Mouse (Mus musculus) urinary bladder, postnatal 4 days (tissue): ENCODE results near the gene Sept7.
"Not testable (repeated sequence)": the region's sequence is repeated elsewhere in the genome, so short reads cannot be mapped to it uniquely, and the experiment has no call there.

Experiments used
- DNase-seq, 2 experiments: peaks; one replicate each; pipeline ENCODE4 v3.0.0; 2021 to 2022; ENCODE audit warnings: low spot score in 2 of 2

Gene Sept7

GRCm38 (mm10) chr9:25253478-25253824 is 1.2 kb downstream of the Sept7 start:
- DNase-seq: no peak

- no peak for DNase-seq
Observed at GRCm38 (mm10) chr9:25260411-25260810, 8.2 kb downstream of the Sept7 start.

DNA sequence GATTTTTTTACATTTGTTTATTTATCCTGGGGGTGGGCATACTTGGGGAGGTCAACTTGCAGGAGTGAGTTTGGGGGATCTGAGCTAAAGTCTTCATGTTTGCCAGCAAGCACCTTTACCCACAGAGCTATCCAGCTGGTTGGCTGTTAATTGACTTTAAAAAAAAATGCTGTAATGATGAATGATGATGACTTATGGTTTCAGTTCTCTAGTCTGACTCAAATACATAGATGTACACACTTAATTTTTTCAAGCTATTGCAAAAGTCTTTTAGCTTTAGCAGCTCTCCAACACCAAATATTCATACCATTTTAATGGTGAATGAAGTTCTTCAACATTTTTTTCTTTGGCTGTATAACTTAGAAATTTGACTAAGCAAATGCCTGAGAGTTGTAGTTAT is 8.7 kb downstream of the Sept7 start:
- DNase-seq: no peak

DNA sequence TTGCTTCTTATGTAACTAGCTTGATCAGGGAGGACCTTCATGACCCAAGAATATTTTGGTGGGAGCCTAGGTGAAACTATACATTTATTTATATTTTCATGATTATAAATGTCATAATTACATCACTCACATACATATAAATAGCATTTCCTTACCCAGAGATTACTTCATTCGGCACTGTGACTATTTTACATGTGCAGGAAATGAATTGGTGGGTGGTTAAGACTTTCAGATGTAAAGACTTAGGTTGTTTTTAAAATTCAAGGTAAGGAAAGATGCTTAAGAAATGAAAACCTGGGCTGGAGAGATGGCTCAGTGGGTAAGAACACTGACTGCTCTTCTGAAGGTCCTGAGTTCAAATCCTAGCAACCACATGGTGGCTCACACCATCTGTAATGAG is 9.8 kb downstream of the Sept7 start:
- no peak for DNase-seq

DNA sequence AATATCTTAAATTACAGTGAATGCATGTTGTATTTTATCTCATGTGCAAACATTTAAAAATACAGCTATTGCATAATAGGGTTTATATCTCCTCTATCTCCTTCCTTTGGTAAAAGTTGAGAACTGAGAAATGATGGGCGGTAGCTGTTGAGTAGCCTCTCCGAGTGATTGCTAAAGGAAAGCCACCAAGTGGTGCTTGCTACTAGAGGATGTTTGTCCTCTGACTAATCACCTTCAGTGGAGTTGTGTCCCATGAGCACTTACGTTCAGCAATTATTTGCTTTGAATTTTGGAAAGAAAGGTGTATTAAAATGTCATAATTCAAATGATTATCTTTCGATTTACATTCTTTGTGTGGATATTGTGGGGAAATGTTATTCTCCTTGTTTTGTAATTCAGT is 13.6 kb downstream of the Sept7 start:
- no peak for DNase-seq

DNA sequence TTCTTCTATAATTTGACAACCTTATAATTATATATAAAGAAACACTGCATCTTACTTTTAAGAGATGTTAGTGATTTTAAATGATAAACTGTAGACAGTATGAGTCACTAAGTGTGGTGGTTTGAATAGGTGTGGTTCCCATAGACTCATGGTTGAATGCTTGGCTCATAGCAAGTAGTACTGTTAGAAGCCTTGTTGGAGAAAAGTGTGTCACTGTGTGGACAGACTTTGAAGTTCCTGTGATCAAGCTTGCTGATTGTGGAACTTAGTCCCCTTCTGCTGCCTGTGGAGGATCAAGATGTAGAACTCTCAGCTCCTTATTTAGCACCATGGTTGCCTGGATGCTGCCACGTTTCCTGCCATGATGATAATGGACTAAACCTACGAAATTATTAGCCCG is 14.9 kb downstream of the Sept7 start:
- DNase-seq: no peak

GRCm38 (mm10) chr9:25267574-25267973 is 15.3 kb downstream of the Sept7 start:
- no peak for DNase-seq

DNA sequence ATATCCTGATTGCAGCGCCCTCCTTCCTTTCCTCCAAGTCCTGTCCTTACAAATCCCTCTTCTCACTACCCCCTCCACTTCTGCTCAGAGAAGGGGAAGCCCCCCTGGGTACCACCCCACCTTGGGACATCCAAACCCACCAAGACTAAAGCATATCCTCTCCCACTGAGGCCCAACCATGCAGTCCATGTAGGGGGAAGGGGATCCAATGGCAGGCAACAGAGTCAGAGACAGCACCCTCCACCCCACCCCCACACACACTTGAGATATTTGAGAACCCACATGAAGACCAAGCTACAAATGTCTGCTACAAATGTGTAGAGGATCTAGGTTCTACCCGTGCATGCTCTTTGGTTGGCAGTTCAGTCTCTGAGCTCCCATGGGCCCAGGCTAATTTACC is 19.7 kb downstream of the Sept7 start:
- no peak for DNase-seq

- no peak for DNase-seq
Observed at GRCm38 (mm10) chr9:25289796-25290195, 37.6 kb downstream of the Sept7 start.

DNA sequence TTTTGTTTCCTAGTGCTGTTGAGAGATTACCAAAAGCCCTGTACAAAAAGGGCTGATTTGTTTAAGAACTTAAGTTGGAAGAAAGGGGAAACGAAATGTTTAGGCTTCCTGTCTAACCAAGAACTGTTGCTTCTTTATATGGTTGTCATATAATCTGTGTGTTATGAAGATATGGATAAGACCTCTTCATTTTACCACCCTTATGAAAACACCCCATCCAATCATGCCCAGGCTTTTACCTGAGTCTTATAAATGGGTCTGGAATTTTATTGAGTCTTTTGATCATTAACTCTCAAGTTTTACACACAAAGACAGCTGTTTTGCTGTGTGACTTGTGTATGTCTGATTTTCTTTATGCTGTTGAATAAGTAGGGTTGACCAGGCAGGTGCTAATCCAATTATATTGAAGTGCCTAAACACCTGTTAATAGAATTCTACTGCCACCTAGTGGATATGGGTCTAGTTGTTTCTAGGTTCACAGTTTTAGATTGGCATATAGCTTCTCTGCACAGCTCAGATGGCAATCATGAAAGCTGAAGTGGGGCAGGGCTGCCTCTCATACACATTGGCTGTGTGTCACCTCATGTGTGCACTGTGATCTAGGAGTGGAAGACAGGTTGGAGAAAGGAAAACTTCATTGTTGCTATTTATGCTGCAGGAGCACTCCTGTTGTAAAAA is 57.4 kb downstream of the Sept7 start:
- DNase-seq: no peak

DNA sequence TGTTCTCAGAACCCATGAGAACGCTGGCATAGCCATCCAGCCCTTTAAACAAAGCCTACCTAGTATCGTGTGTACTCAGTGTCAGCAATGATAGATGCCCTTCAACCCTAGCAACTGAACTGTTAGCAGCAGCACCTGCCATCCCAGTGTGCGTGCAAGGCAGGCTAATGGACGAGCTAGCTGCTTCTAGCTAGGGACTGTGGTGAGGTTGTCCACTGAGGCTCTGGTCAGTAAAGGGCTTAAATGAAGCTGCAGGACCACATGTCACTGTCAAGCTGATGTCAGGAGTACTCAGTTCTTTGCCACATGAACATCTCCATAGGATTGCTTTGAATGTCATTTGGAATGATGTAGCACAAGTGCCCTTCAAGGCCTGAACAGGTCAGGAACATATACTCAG is 62.1 kb downstream of the Sept7 start:
- DNase-seq: no peak

DNA sequence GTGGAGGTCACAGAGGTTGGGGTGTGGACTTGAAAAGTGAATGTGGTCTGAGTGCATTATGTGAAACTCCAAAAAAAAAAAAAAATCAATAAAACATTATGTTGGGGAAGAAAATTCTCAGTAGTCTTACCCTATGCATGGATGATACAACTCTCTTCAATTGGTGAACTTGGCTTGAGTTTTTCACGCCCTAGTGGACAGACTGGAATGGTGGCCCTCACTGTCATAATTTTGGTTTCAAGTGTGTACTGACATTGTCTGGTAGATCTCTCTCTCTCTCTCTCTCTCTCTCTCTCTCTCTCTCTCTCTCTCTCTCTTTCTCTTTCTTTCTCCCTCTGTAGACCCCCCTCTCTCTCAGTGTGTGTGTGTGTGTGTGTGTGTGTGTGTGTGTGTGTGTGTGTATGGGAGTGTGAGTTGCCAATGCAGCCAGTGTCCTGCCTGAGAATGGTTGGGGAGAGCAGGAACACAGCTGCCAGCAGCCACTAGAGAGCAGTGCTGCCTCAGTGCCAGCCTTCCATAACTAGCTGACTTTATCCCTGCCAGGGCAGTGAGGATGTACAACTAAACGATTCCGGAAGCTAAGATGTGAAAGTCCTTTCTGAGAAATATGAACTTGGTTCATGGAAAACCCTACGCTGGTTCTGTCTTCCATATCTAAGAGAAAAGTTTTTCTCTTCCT is 65.7 kb downstream of the Sept7 start:
- no peak for DNase-seq

GRCm38 (mm10) chr9:25319676-25320075 is 67.4 kb downstream of the Sept7 start:
- not testable (repeated sequence) for DNase-seq

DNA sequence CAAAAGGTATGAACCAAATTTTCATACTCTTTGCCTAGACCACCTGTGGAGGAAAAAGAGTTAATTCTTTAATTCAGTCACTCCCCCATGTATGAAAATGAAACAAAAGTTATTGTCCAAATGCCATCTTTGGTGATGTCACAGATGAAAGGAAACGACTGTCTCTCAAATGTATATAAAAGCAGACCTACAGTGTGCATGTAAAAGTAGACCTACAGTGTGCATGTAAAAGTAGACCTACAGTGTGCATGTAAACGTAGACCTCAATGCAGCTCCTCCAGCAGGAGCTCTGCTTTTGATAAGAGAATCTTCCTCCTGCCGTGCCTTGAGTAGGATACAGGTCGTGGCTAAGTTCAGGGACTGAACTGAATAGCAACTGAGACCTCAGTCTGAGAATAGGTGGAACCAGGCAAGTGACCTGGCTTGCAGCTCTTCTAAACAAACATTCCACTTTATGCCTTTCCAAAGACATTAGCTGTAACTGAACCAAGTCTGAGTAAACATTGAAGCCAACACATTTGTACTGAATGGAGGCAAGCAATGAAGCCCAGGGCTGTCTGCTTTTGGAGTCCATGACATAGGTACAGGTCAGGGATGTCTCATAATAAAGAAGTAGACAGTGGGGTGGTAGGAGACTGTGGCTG is 75.6 kb downstream of the Sept7 start:
- no peak for DNase-seq

- no peak for DNase-seq
Observed at GRCm38 (mm10) chr9:25328946-25329723, 76.9 kb downstream of the Sept7 start.

- DNase-seq: no peak
Observed at GRCm38 (mm10) chr9:25337436-25338198, 85.4 kb downstream of the Sept7 start.

GRCm38 (mm10) chr9:25340412-25340811 is 88.2 kb downstream of the Sept7 start:
- no peak for DNase-seq

GRCm38 (mm10) chr9:25353775-25354174 is 101.5 kb downstream of the Sept7 start:
- DNase-seq: no peak

- no peak for DNase-seq
Observed at GRCm38 (mm10) chr9:25355806-25356205, 103.6 kb downstream of the Sept7 start.

DNA sequence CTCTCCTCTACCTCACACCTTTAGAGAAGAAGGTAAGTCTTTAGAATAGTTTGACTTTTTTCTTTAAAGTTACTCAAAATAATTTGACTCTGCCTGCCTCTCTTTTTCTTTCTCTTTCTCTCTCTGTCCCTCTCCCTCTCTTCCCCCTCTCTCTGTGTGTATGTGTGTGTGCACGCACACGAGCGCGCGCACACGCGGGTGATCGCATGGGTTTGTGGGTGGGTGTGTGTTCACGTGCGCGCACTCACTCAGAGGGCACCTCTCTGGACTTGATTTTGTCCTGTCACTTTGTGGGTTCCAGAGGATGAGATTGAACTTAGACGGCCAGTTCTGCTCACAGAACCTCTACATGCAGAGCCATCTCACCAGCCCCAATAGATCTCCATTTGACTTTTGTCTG is 105.3 kb downstream of the Sept7 start:
- no peak for DNase-seq

- no peak for DNase-seq
Observed at GRCm38 (mm10) chr9:25358018-25358417, 105.8 kb downstream of the Sept7 start.
